Mouse (Mus musculus): ENCODE results near the gene Rab21.

The Rab21 gene

DNA sequence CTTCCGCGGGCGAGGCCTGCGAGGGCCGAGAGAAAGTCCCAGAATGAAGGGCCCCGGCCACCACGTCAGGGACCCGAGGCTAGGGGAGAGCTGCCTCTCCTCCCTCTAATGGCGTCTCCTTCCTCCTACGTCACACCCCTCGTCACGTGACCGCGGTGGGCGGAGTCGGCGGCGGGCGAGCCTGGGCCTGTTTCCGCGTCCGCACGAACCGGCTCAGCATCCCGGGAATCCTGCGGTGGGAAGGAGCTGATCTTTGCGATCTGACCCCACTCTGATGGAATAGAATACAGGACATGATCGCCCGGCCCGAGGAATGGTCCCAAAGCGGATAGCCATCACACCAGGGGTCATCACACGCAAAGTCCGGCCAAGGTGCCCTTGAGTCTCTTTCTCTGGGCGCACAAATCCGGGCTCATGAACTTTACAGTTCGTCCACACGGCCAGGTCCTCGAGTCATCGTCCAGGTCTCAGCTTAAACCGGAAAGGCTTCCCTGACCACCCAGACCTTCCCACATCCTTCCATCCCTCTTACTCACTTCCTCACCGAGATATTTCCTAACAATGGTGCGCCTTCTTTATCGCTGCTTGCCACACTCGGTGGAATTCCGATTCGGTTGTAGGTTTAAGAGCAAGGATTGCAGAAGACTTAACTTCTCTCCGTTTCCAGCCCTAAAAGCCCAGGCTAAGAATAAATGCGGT, at the start of gene Rab21:
Gene Rab21, minus strand, starts transcription at position 122 of the 699 bp plus-strand sequence.
- DNase-seq, result peak; percentile 93

DNA sequence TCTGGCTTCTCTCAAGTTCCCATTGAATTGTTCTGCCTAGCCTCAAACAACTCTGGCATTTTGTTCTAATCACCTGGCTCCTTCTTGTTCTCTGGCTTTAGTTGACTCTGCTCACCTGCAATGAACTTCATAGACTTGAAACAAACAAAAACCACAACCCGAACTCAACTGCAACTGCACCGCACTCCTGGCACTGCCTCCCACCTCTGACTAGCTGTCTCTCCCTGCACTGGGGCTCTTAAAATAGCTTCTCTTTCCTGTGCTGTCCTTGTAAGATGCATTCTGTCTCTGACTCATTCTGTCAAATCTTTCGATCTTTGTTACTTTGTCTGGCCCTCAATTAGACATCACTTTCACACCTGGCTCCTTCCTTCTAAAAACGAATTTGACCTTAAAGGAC, 47.8 kb upstream of the Rab21 start:
- no peak for DNase-seq

DNA sequence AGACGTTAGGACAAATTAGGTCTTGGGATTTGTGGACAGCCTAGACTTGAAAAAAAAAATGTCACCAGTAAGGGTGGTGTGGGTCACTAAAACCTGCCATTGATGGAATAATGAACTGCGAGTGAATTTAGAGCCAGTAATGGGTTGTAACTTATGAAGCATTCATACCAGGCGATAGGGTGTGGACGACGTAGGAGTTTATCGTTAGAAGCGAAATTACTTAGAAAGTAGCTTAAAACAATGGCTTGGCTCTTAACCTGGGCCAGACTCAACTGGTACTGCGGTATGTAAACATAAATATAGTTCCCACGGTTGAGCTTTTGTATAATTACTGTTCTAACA, 47.2 kb upstream of the Rab21 start:
- DNase-seq, result no peak

DNA sequence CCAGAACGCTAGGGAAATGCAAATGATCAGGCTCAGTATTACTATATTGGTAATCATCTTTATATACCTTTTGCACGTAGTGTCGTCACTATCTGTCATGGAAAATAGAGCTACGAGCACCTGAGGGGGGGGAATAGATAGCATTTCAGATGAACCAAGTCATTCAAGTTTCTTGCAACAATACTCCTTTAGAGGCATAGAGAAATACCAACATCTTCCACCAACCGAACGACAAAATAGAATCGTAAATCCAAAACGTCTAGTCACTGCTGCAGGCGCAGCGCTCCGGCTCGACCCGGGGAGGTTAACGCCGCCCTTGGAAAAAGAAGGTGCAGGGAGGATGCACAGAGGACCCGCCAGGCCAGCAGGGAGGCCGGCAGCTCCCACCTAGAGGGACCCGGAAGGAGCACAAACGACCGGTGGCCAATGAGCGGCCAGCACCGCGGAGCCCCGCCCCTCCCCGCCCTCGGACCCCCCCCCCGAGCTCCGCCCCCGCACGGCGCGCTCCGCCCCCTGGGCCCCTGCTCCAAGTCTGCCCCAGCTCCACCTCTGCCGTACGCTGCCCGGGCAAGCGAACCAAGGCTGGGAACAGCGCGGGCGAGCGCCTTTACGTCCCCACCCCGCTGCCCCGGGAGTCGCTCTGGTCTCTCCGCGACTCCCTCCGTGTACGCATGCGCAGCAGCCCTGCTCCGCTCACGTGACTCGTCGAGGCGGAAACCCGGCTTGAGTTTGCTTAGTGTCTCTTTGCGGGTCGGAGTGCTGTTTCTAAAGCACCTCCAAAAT, 46.6 kb upstream of the Rab21 start, which contains the start of gene Tmem19:
Gene Tmem19, minus strand, starts transcription at position 662 of the 783 bp plus-strand sequence.
- DNase-seq, result peak; percentile 97

DNA sequence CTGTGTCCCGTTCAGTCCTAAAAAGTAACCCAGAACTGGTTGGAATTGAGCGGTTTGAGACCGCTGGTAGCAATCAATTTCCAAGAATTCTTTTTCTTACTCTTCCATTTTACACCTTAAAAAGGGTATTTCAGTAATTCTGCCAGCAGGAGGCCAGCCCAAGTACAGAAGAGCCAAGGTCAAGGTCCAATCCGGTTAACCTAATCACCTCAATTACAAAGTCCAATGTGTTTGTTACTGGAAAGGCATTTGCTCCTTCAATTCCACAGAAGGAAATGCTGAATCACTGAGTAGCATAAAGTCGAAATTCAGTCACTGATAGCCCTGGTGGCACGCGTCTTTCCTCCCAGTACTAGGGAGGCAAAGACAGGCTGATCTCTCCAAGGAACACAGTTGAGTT, 43.7 kb upstream of the Rab21 start:
- DNase-seq, result no peak

DNA sequence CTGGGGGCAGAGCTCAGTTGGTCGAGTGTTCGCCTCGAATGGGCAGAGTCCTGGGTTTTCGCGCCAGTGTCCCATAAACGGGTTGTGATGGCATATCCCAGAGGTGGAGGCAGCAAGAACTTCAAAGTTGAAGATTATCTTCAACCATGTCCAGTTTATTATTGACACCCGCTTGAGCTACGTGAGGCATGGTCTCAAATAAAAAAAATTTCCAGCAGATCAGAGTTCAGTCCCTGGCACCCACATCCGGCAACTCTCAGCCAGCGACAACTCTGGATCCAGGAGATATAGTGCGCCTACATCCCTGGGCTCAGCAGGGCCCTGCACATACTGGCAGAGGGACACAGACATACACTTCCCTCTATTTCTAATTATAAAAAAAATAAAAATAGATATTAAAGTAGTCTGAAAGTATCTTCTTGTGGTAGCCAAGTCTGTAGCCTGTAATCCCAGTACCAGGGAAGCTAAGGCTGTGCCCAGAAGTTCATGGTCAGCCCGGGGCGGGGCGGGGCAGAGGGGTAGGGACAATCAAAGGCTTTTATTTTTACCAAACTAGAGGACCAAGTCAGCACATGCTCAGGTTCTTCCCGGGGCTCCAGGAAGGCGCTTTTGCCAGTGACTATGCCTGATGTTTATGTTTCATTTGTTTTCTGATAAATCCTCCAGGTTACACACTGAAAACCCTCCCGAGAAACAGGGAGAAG, 43.0 kb upstream of the Rab21 start:
- no peak for DNase-seq

DNA sequence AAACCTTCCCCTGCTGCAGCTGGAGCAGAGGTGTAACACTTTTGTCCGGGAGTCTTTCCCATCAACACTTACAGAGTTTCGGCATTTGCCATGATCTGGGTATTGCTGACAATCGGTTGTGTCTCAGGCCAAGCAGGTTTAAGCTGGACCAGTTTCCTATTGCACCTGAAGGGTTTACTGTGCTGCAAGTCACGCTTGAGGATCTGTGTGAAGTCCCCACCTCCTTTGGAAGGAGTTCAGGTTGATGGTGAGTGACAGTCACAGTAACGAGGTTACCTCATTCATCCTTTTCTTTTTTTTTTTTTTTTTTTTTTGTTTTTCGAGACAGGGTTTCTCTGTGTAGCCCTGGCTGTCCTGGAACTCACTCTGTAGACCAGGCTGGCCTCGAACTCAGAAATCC, 40.7 kb upstream of the Rab21 start:
- DNase-seq, result no peak

DNA sequence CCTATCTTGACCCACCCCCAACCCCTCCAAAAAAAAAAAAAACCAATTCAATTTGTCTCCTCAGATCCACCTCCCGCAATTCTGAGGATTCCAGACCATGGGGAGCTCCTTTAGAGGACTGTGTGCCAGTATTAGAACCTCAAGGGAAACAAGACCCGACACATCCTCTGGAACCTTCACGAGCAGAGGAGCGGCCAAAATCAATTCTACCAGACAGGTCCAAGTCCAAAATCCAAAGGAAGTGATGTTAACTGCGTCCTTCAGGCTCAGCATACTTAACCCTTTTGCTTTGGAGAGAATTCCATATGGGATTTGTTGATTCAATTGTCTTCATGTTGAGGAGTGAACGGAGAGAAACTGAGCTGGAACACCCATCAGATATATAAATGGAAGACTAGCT, 39.6 kb upstream of the Rab21 start:
- no peak for DNase-seq

DNA sequence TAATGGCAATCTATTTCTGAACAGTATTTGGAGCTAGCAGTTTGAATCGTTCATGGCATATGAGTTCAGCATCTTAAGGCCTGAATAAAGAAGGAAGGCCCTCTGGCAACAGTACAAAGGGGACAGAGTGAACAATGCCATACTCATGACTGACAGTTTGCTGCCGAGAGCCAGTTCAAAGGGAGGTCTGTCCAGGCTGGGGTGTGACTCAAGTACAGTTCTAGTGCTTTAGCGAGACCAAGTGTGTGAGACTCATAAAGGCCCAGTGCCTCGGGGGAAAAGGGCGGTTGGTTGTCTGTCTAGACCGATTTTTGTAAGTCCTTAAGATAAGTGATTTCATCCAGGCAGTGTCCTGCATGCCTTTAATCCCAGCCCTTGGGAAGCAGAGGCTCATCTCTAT, 39.2 kb upstream of the Rab21 start:
- no peak for DNase-seq

DNA sequence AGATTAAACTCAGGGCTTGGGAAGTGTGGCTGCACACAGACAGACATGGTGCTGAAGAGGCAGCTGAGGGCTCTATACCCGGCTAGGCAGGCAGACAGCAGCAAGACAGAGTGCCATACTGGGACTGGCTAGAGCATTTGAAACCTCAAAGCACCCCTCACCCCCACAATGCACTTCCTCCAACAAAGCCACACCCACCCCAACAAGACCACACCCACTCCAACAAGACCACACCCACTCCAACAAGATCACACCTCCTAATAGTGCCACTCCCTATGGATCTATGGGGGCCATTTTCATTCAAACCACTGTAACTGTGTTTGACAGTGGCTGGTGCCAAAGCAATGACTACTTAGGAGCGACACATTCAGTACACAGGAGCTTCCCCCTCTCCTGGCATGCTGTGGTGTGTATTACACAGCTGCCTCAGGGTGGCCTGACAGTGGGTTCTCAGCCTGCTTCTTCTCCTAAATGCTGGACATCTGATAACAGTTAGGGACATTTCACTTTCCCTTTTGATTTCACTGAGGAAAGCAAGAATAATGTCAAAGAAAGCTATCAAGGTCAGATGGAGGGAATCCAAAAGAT, 35.5 kb upstream of the Rab21 start:
- DNase-seq, result no peak

DNA sequence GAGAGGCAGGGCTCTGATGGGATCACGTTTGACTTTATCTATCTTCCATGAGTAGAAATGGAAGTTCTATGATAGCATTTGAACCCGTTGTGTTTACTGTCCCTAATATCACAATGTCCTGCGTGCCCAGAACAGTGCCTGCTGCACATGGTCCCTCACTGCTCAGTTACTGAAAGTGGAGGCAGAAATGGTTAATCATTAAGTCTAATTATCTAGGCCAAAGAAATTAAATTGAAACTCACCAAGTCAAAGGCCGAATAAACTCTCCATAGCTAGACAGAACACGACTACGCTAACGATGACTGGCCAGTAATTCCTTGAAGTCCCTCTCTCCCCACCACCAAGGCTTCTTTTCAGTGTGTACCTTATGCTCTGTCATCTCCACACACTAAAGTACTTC, 34.1 kb upstream of the Rab21 start:
- DNase-seq, result no peak

DNA sequence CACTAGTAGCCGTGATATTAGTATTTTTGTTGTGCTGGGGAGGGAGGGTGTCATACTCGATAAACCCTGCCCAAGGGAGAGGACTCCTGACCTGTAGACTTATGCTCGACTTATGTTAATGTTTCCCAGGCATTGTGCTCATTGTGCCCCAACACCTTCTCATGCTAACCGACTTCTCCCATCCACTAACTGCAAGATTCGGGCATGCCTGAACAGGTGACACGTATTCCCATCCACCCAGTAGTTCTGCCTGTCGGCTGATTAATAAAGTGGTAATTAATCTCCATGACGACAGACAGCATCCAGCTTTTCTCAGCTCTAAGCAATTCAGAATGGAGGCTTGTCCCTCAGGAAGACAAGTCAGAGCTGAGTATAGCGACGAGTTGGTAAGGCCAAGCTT, 33.6 kb upstream of the Rab21 start:
- DNase-seq, result no peak

DNA sequence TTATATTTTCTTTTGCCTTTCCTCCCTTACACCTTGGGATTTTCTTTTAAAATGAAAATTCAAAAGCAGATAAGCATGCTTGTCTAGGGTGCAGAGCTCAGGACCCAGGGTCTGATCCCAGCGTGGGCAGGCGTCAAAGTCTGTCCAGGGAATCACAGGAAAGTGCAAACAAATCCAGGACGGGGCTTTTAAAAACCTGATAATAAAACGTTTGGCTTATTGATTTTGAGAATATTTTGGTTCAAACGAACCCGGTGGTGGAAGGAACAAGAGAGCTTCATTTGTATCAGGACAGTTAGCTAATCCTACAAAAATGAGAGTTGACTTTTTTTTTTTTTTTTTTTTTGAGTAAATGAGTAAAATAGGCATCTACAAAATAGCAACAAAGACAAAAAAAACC, 32.7 kb upstream of the Rab21 start:
- DNase-seq, result no peak

DNA sequence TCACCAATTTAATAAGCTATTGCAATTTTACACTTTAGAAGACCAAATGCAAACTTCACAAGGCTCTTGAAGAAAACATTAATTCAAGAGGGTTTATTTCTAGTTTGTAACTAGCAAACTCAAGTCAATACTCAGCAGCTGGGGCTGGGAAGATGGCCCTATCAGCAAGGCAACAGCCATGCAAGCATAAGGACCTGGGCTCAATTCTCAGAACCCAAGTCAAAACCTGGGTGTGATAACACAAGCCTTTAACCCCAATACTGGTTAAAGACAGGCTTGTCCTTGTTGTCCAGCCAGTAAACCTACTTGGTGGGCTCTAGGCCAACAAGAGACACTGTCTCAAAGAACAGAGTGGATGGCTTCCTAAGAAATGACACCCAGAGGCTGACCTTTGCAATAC, 31.1 kb upstream of the Rab21 start:
- DNase-seq, result no peak

DNA sequence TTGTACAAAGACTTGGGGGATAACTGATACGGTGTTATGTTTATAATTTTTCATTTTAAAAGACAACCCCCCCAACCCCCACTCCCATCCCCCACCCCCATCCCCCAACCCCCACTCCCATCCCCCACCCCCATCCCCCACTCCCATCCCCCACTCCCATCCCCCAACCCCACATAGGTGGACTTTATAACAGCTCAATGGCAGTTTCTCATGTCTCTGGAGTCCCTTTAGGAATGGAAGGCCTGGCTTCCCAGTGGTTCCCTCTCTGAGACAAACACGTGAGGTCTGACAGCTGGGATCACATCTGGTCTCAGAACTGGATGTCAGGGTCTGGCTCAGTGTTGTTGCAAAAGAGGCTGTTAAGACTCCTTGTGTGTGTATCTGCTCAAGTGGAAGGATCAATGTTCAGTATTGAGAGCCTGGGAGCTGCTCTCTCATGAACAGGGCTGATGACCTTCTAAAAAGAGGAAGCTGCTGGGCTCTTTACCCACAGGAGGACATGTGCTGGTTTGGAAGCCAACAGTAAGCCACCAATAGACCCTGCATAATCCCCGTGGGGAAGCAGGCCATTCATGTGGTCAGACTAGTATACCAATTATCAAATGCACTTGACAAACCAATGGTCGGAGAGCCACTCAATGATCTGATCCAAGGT, 27.5 kb upstream of the Rab21 start:
- DNase-seq, result no peak

DNA sequence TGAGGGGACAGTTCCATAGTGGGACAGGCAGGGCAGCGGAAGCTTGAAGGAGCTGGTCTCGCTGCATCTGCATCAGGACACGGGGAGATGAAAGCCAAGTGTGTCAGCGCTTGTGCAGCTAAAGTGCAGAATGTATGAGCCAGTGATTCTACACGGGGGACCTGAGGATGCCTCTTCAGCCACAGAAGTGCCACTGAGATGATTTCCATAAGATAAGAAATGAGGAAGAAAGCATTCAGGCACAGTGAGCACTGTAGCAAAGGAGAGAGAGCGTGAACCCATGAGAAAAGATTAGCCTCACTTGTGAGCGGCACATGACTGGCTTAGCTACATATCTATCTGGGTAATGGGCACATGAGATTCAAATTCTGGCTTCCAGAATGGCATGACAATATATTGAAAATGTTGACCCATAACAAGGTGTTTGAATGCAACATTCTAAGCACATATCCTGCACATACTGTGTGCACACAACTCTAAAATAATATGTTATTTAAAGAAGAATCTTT, 24.5 kb upstream of the Rab21 start:
- DNase-seq, result no peak

DNA sequence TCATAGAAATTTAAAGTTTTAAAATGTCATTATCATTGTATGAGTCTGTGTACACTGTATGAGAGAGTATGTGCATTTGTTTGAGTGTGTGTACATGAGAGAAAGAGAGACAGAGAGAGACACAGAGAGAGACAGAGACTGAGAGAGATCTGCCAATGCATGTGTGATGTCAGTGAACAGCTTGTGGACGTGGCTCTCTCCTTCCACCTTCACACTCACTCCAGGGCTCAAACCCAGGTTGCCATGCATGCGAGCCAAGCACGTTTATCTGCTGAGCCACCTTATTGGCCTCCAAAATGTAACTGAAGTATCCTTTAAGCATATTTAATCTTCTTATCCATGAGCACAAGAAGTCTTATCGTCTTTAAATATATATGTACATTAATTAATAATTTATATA, 21.5 kb upstream of the Rab21 start:
- DNase-seq, result no peak

DNA sequence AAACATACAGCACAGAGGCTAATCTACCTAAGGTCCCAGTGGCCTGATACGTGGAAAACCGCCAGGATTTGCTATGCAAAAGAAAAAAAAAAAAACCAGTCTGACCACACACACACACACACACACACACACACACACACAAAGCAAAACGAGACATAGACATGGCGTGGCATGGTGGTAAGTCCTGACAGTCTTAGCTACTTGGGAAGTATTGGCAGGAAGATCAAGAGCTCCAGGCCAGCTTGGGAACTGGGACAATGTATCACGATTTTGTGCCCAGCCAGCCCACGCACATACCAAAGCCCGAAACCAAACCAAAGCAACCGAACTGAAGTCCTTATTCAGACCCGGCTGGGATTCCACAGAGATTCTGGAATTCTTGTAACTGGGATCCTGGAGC, 18.1 kb upstream of the Rab21 start:
- no peak for DNase-seq

DNA sequence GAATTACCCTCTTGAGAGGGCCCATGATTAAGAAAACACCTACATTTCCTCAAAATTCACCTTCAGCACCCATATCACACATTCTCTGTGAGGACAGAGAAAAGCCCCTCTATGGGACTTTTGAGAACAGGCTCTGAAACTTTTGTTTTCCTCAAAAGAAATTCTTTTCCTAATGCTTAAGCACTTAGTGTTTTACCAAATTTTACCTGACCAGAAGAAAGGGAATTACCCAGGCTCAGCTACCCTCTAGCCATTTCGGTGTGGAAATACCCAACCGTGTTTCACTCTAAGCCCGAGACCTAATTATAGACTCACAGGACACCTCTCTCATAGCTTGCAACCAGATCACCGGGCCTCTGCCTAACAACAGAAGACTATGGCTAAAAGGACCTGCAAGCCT, 17.6 kb upstream of the Rab21 start:
- DNase-seq, result no peak

DNA sequence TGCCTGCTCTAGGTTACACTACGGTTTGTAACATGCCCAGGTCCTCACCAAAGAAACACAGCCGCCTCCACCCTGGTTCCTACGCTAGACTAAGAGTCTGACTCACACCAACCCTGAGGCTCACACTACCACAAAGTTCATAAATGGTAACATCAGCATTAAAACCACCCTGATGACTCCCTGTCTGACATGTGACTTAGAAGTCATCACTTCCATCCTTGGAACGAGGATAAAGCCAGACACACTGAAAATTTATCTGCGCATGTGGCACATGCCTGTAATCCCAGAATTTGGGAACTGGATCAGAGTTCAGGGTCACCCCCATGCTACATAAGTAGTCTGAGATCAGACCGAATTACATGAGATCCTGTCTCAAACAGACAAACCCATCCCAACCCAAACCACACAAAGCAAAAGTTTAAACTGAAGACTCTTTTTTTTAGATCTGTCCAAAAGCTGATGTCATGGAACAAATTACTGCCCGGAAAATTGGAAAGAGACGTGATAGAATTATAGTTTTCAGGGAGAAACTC, 17.1 kb upstream of the Rab21 start:
- DNase-seq, result no peak

DNA sequence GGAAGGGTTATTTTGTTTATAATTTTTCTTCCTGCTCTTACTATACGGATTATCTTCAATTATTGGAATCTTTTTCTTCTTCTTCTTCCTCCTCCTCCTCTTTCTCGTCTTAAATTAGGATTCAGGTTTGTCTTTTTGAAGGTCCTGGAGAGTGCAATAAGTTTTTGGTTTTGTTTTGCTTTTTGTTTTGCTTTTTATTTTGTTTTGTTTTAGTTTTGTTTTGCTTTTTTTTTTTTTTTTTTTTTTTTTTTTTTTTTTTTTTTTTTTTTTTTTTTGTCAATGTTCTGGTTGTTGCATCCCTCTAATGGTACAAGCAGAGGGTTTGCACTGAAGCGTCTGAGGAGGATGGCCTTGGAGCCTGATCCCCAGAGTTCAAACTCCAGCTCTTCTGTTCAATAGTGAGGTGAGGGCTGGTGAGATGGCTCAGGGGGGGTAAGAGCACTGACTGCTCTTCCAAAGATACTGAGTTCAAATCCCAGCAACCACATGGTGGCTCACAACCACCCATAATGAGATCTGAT, 13.7 kb upstream of the Rab21 start:
- no peak for DNase-seq

DNA sequence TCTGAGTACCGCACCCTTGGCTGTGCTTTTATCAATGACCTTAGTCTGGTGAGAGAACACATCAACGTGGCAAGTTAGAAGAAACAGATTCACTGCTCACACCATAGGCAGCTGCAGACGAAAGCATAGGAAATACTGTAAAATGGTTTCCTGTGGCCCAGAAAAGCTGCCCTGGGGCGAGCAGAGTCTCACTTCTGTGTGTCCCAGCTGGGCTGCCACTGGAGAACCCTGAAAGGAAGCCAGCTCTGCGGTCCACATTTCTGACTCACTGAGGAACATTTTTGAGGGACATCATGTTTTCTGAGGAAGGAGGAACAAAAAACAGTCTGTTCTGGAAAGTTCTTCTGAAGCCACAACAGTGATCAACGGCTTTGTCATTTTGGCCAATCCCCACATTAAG, 13.1 kb upstream of the Rab21 start:
- DNase-seq, result no peak
